Mouse (Mus musculus) kidney, adult 8-10 months (tissue): Measurements from ENCODE around the gene Abt1.
"Not testable (repeated sequence)": the region's sequence is repeated elsewhere in the genome, so short reads cannot be mapped to it uniquely, and the experiment has no call there.

ENCODE experiments used
- DNase-seq, 2 experiments: peaks; one replicate each; pipeline ENCODE4 v3.0.0; 2022

Abt1 gene

GRCm38 (mm10) chr13:23412630-23413521 lies 10.8 kb downstream of the Abt1 start:
- DNase-seq = no peak

- DNase-seq = no peak
Observed at GRCm38 (mm10) chr13:23412211-23412629, 11.4 kb downstream of the Abt1 start.

- no peak for DNase-seq
Observed at GRCm38 (mm10) chr13:23411311-23412210, 12.1 kb downstream of the Abt1 start.

GRCm38 (mm10) chr13:23410632-23411031 lies 13.0 kb downstream of the Abt1 start:
- no peak for DNase-seq

GRCm38 (mm10) chr13:23402626-23403025 lies 21.0 kb downstream of the Abt1 start:
- DNase-seq = no peak

GRCm38 (mm10) chr13:23401683-23402527 lies 21.8 kb downstream of the Abt1 start:
- DNase-seq = peak; percentile 72 to 89

GRCm38 (mm10) chr13:23400771-23401682 lies 22.6 kb downstream of the Abt1 start:
- no peak for DNase-seq

GRCm38 (mm10) chr13:23396913-23397312 lies 26.8 kb downstream of the Abt1 start:
- DNase-seq = not testable (repeated sequence)

GRCm38 (mm10) chr13:23396246-23396703 lies 27.4 kb downstream of the Abt1 start:
- DNase-seq = peak in 1 of 2 experiments; percentile 11

- no peak for DNase-seq
Observed at GRCm38 (mm10) chr13:23395301-23396245, 28.1 kb downstream of the Abt1 start.

GRCm38 (mm10) chr13:23387548-23387947 lies 36.1 kb downstream of the Abt1 start:
- DNase-seq = no peak

GRCm38 (mm10) chr13:23383127-23383526 lies 40.5 kb downstream of the Abt1 start:
- no peak for DNase-seq

- no peak for DNase-seq
Observed at GRCm38 (mm10) chr13:23372433-23372832, 51.2 kb downstream of the Abt1 start.

GRCm38 (mm10) chr13:23370075-23370474 lies 53.6 kb downstream of the Abt1 start:
- no peak for DNase-seq

GRCm38 (mm10) chr13:23369421-23369765 lies 54.3 kb downstream of the Abt1 start:
- DNase-seq = no peak

- peak; percentile 97 to 98 for DNase-seq
Observed at GRCm38 (mm10) chr13:23368583-23369420, 54.9 kb downstream of the Abt1 start, which contains the start of gene Zfp322a. Gene Zfp322a, minus strand, starts transcription at chr13:23369208.
